Mouse (Mus musculus) forebrain, embryonic 16.5 days (tissue): ENCODE measurements around the gene Hoxc5. TPM values are rescaled to one million over a fixed set of nuclear protein-coding genes. Genes with fewer than 3 reads are reported as not detected.

ENCODE experiments used
- ATAC-seq: fragments of 200-750 bp; cut with Nextera tagmentation; 2 replicates; pipeline ENCODE4 v1.8.0; 2017; ENCODE audit warnings: mild to moderate bottlenecking, moderate library complexity
- H3K27ac ChIP-seq: fragments of 300-500 bp; sonication (generic); 2 replicates; pipeline ENCODE4 v1.5.1; 2014; ENCODE audit warnings: low read length, control low read depth
- H3K27me3 ChIP-seq: fragments of 300-500 bp; sonication (generic); replicated peaks from 2 replicates; pipeline ENCODE4 v1.6.1; 2014; ENCODE audit warnings: low read length; ENCODE audit not compliant: control insufficient read depth, insufficient read depth
- H3K36me3 ChIP-seq: fragments of 300-500 bp; sonication (generic); 2 replicates; pipeline ENCODE4 v1.6.1; 2014; ENCODE audit not compliant: control insufficient read depth, insufficient read depth
- H3K4me1 ChIP-seq: fragments of 300-500 bp; sonication (generic); replicated peaks from 2 replicates; pipeline ENCODE4 v1.6.1; 2014; ENCODE audit warnings: low read length; ENCODE audit not compliant: control insufficient read depth, insufficient read depth
- H3K4me2 ChIP-seq: fragments of 300-500 bp; sonication (generic); 2 replicates; pipeline ENCODE4 v1.6.1; 2014; ENCODE audit warnings: mild to moderate bottlenecking, low read length, control low read depth
- H3K4me3 ChIP-seq: fragments of 300-500 bp; sonication (generic); replicated peaks from 2 replicates; pipeline ENCODE4 v1.5.1; 2014; ENCODE audit warnings: mild to moderate bottlenecking, low read length, control low read depth
- H3K9ac ChIP-seq: fragments of 300-500 bp; sonication (generic); replicated peaks from 2 replicates; pipeline ENCODE4 v1.6.1; 2014; ENCODE audit warnings: low read depth, low read length, control low read depth
- H3K9me3 ChIP-seq: fragments of 300-500 bp; sonication (generic); 2 replicates; pipeline ENCODE4 v1.6.1; 2016; ENCODE audit warnings: low read length; ENCODE audit not compliant: control insufficient read depth
- WGBS: fragments of 180-500 bp; shearing (Covaris S2); extraction: QIAGEN DNeasy Blood & Tissue Kit; methylation state at CpG from one replicate; pipeline ENCODE4 v1.1.7; 2014; 5-methylcytosine and 5-hydroxymethylcytosine counted together
- polyA plus RNA-seq: library from polyadenylated mRNA; unstranded; fragments of >200 nt; fragmentation: Nextera tagmentation; extraction: Ambion mirVana; gene quantifications from 2 replicates; pipeline ENCODE4 v1.2.1, GENCODE M21; 2015

Hoxc5 gene
- polyA plus RNA-seq, 1 experiment from 2014 or later, result not detected

- Histone ChIP-seq H3K9ac (no peak overlapping the region), H3K4me2 (no peak overlapping the region), H3K9me3 (no peaks in the 10 kb centered on the region), H3K27ac (no peak overlapping the region), H3K27me3 (peaks cover 91% of the 10 kb centered on the region), H3K4me1 (no peaks in the 10 kb centered on the region), H3K36me3 (no peaks in the 10 kb centered on the region), H3K4me3 (no peak overlapping the region)
- under 1% methylated on average over 40 of the region's 40 CpGs for WGBS
- no peak for ATAC-seq
Observed at GRCm38 (mm10) chr15:102927032-102927645, 40.1 kb upstream of the Hoxc5 start.

DNA sequence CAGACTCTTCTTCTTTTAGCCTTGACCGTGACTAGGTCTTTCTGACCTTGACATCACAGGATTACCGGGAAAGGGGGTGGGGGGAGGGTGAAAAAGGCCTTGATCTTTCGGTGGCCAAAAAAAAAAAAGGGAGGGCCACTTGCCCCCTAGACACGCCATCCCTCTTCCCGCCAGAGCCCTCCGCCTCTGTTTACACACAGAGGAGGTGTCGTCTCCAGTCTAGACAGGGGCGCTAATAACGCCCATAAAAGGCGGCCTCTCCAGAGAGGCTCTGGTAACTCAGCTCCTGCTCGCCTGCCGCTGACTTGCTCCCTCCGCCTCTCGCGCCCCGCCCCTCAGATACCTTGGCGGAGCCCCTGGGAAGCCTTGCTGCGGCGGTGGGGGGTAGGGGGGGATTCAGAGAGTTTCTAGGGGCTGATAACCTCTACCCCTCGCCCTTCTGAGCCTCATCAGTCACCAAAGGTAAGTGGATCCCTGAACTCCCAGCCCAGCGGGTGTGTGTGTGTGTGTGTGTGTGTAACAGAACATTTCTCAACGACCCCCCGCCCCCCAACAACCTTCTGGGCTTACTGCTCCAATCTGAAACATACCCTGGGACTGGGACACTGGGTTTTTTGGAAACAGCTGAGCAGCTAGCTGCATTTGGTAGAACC is 35.4 kb upstream of the Hoxc5 start:
- H3K27me3 ChIP-seq, result peaks cover 99% of the 10 kb centered on the region
- under 1% methylated on average over 23 of the region's 23 CpGs for WGBS
- ATAC-seq, result no peak

DNA sequence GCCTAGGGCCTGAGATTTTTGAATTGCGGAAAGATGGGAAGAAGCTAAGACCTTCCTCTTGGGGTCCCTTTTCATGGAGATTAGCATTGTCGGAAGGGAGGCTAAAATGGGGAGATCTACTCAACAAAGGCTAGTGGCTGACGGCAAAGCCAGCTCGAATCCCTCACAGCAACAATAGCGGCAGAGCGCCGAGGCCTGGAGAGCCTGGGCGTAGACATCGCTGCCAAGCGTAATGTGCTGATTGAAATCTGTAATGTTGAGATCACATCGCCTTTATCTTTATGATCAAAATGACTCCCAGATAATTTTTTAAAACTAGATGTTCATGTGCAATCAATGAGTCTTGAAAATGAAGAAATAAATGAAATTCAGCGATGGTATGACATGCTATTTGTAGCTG is 32.8 kb upstream of the Hoxc5 start:
- no peak overlapping the region for H3K4me3 ChIP-seq
- H3K9me3 ChIP-seq, result no peaks in the 10 kb centered on the region
- 2% methylated on average over 12 of the region's 12 CpGs for WGBS
- ATAC-seq, result no peak
- no peak overlapping the region for H3K4me2 ChIP-seq
- H3K27ac ChIP-seq, result no peak overlapping the region
- no peaks in the 10 kb centered on the region for H3K36me3 ChIP-seq
- no peaks in the 10 kb centered on the region for H3K4me1 ChIP-seq
- H3K27me3 ChIP-seq, result peaks cover 99% of the 10 kb centered on the region
- no peak overlapping the region for H3K9ac ChIP-seq

More for the DNA sequence above, 35.4 kb upstream of the Hoxc5 start:
- Histone ChIP-seq H3K9ac (no peak overlapping the region), H3K9me3 (no peaks in the 10 kb centered on the region), H3K4me1 (no peaks in the 10 kb centered on the region), H3K4me2 (no peak overlapping the region), H3K4me3 (no peak overlapping the region), H3K27ac (no peak overlapping the region), H3K36me3 (no peaks in the 10 kb centered on the region)

DNA sequence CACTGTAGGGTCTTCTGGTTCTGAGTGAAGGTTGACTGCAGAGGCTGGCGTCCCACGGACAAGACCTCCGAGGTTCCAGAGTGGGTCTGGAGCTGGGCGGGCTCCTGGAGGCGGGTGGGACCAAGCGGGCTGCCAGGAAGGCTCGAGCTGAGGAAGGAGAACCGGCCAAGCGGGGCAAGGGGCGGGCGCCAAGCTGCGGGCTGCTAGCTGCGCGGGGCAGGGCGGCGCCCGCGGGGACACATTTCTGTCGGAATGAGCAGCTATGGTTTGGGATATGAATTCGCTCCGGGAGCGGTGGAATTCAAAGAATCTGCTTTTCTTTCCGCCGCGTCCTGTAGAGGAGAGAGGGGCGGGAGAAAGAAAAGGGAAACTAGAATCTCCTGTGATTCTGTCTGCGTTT is 32.3 kb upstream of the Hoxc5 start:
- Histone ChIP-seq H3K4me1 (no peaks in the 10 kb centered on the region), H3K9ac (no peak overlapping the region), H3K27ac (no peak overlapping the region), H3K4me2 (no peak overlapping the region), H3K9me3 (no peaks in the 10 kb centered on the region), H3K36me3 (no peaks in the 10 kb centered on the region), H3K27me3 (peaks cover 99% of the 10 kb centered on the region), H3K4me3 (no peak overlapping the region)
- no peak for ATAC-seq
- under 1% methylated on average over 27 of the region's 27 CpGs for WGBS

DNA sequence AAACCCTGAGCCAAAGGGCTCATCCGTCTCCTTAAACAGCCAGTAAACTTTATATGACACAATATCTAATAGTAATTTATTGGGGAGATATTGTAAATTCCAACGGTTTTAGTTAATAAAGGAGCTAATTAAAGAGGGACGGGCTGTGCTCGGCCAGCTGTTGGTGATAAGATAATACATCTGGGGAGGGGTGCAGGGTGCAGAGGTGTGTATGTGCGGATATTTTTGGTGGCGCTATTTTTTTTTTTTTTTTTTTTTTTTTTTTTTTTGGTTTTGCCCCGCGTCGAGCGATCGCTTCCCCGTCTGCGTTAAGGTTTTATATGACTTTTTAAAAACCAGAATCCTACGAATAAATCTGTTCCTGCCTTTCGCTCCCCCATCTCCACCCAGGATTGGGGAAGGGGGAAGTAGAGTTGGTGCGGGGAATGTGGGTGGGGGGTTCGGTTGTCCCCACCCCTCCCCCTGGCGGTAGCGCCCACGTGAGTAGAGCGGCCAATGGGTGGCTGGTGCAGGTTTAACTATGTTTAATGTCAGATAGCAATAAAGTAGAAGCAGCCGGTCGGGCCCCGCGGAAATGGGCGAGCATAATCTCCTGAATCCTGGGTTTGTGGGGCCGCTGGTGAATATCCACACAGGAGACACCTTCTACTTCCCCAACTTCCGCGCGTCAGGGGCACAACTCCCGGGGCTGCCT is 30.8 kb upstream of the Hoxc5 start, which contains the start of gene Hoxc12:
Gene Hoxc12, plus strand, starts transcription at position 479 of the 694 bp plus-strand sequence.
- ATAC-seq, result no peak
- Histone ChIP-seq H3K9me3 (no peaks in the 10 kb centered on the region), H3K27ac (no peak within 1 kb of the TSS), H3K4me1 (no peaks in the 10 kb centered on the region), H3K4me3 (no peak within 1 kb of the TSS), H3K36me3 (no peaks in the 10 kb centered on the region), H3K4me2 (no peak within 1 kb of the TSS), H3K27me3 (peaks cover 99% of the 10 kb centered on the region), H3K9ac (no peak within 1 kb of the TSS)
- WGBS, result 2% methylated on average over 30 of the region's 31 CpGs

DNA sequence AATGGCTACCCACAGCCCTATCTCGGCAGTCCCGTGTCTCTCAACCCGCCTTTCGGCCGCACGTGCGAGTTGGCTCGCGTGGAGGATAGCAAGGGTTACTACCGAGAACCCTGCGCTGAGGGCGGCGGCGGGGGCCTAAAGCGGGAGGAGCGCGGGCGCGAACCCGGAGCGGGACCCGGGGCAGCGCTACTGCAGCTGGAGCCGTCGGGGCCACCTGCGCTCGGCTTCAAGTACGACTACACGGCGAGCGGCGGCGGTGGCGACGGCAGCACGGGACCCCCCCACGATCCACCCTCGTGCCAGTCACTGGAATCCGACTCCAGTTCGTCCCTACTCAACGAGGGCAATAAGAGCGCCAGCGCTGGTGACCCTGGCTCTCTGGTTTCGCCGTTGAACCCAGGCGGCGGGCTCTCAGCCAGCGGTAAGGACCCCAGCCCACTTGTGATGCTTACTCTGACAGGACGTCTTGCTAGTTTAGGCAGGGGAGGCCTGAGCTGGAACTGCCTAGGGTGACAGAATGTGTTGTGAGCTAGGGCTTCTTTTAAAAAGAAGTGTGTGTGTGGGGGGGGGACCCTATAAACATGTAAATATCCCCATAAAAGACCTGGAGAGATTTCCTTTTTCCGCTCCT is 30.1 kb upstream of the Hoxc5 start:
- no peaks in the 10 kb centered on the region for H3K9me3 ChIP-seq
- H3K9ac ChIP-seq, result no peak overlapping the region
- no peaks in the 10 kb centered on the region for H3K4me1 ChIP-seq
- H3K4me2 ChIP-seq, result no peak overlapping the region
- no peak for ATAC-seq
- no peak overlapping the region for H3K4me3 ChIP-seq
- 1% methylated on average over 50 of the region's 50 CpGs for WGBS
- no peaks in the 10 kb centered on the region for H3K36me3 ChIP-seq
- no peak overlapping the region for H3K27ac ChIP-seq
- H3K27me3 ChIP-seq, result peaks cover 97% of the 10 kb centered on the region

GRCm38 (mm10) chr15:102939256-102940155 is 27.7 kb upstream of the Hoxc5 start:
- no peak for ATAC-seq
- 1% methylated on average over 33 of the region's 34 CpGs for WGBS
- no peak overlapping the region for H3K27ac ChIP-seq
- peaks cover 88% of the 10 kb centered on the region for H3K27me3 ChIP-seq
- no peak overlapping the region for H3K4me3 ChIP-seq
- H3K36me3 ChIP-seq, result no peaks in the 10 kb centered on the region
- H3K4me2 ChIP-seq, result no peak overlapping the region
- no peaks in the 10 kb centered on the region for H3K9me3 ChIP-seq
- H3K9ac ChIP-seq, result no peak overlapping the region
- H3K4me1 ChIP-seq, result peaks cover 4% of the 10 kb centered on the region; the same call in 1 of the 2 replicates

- no peak overlapping the region for H3K27ac ChIP-seq
- H3K36me3 ChIP-seq, result no peaks in the 10 kb centered on the region
- no peak for ATAC-seq
- H3K4me3 ChIP-seq, result peak overlapping the region; percentile 13
- peak overlapping the region; percentile 27 for H3K4me2 ChIP-seq
- H3K4me1 ChIP-seq, result peaks cover 4% of the 10 kb centered on the region; the same call in 1 of the 2 replicates
- no peak overlapping the region for H3K9ac ChIP-seq
- peaks cover 87% of the 10 kb centered on the region for H3K27me3 ChIP-seq
- WGBS, result under 1% methylated on average over 53 of the region's 53 CpGs
- H3K9me3 ChIP-seq, result no peaks in the 10 kb centered on the region
Observed at GRCm38 (mm10) chr15:102942739-102943467, 24.3 kb upstream of the Hoxc5 start.
